Mouse (Mus musculus): ENCODE measurements around the gene Nbl1. TPM values are rescaled to one million over a fixed set of nuclear protein-coding genes. Genes with fewer than 3 reads are reported as not detected.
A peak's percentile ranks its signal among the peaks of the same experiment; 100 is the strongest.

Nbl1 gene
- polyA plus RNA-seq, 1 experiment from 2014 or later: 91.6 TPM

DNA sequence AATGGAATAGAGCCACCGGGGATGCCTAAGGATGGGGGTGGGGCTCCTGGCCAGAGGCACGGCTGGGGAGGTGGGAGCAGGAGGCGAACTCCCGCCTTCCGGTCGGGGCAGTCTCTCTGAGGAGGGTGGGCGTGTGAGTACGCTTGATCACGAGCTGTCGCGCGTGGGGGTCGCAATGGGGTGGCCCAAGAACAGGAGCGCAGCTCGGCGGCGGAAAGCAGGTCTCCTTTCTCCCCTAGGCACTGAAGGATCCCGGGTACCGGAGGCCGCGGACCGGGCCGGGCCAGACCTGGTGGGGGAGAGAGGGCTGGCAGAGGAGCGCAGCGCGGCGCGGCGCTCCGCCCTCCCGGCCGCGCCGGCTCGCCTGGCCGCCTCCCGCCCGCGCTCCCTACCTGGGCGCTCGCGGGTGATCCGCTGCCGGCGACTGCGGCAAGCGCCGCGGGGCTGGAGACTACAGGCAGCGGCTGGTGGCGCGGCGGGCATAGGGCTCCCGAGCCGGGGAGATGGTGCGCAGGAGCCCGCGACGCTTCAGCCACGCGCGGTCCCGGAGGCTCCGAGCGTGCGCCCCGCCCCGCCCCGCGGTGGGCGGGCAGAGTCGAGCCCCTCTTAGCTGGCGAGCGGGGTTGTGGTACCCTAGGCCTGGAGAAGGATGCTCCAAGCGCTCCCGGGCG lies 17.6 kb downstream of the Nbl1 start, which contains the start of gene Htr6:
Htr6 (minus strand) TSS at position 530 of the 671 bp plus-strand sequence.
- Histone ChIP-seq H3K9ac (replicated peaks; ENCODE audit: low read length) (peak within 1 kb of the TSS; percentile 53), H3K9me3 (replicated peaks; ENCODE audit: control insufficient read depth, low read length) (no peaks in the 10 kb centered on the region), H3K36me3 (replicated peaks; ENCODE audit: control insufficient read depth, insufficient read depth, low read depth, low read length) (no peaks in the 10 kb centered on the region), H3K4me3 (ENCODE audit: low read depth, low read length) (peak within 1 kb of the TSS; percentile 58), H3K4me2 (ENCODE audit: low read depth, low read length) (peak within 1 kb of the TSS; percentile 96), H3K27ac (replicated peaks; ENCODE audit: low read depth, low read length) (no peak within 1 kb of the TSS), H3K27me3 (ENCODE audit: control insufficient read depth, insufficient read depth, low read length) (peaks cover 42% of the 10 kb centered on the region), H3K4me1 (ENCODE audit: control insufficient read depth, insufficient read depth, low read length) (0 out of 2 replicates have a peak, but pooled peaks cover 2% of the 10 kb centered on the region)
- WGBS: 1% methylated on average over 70 of the region's 77 CpGs
- 0 out of 2 replicates have a peak, but pooled peaks have one; percentile 32 for ATAC-seq (replicated peaks; ENCODE audit: insufficient number of reproducible peaks, low FRiP score, low TSS enrichment, low read depth)
- DNase-seq (ENCODE audit: low spot score): peak; percentile 47

DNA sequence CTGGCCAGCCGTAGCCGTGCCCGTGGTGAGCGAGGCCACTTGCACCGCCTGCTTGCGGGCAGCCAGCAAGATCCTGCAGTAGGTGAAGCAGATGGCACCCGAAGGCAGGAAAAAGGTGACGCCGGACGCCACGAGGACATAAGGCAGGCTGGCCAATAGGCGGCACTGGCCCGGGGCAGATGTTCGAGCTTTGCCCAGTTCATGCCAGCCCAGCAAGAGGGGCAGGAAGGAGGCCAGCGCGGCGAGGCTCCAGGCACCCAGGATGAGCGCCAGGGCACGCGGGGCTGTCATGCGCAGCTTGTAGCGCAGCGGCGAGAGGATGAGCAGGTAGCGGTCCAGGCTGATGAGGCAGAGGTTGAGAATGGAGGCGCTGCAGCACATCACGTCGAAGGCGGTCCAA lies 18.7 kb downstream of the Nbl1 start:
- H3K27ac ChIP-seq (replicated peaks; ENCODE audit: low read depth, low read length): no peak overlapping the region
- H3K4me2 ChIP-seq (ENCODE audit: low read depth, low read length): peak overlapping the region; percentile 96; the same call in 1 of the 2 replicates
- no peaks in the 10 kb centered on the region for H3K36me3 ChIP-seq (replicated peaks; ENCODE audit: control insufficient read depth, insufficient read depth, low read depth, low read length)
- DNase-seq (ENCODE audit: low spot score): no peak
- H3K4me3 ChIP-seq (ENCODE audit: low read depth, low read length): peak overlapping the region; percentile 58; the same call in 1 of the 2 replicates
- no peak overlapping the region for H3K9ac ChIP-seq (replicated peaks; ENCODE audit: low read length)
- H3K27me3 ChIP-seq (ENCODE audit: control insufficient read depth, insufficient read depth, low read length): peaks cover 42% of the 10 kb centered on the region
- H3K4me1 ChIP-seq (ENCODE audit: control insufficient read depth, insufficient read depth, low read length): 0 out of 2 replicates have a peak, but pooled peaks cover 2% of the 10 kb centered on the region
- H3K9me3 ChIP-seq (replicated peaks; ENCODE audit: control insufficient read depth, low read length): no peaks in the 10 kb centered on the region
- WGBS: 19% methylated on average over 29 of the region's 29 CpGs
- no peak for ATAC-seq (replicated peaks; ENCODE audit: insufficient number of reproducible peaks, low FRiP score, low TSS enrichment, low read depth)

DNA sequence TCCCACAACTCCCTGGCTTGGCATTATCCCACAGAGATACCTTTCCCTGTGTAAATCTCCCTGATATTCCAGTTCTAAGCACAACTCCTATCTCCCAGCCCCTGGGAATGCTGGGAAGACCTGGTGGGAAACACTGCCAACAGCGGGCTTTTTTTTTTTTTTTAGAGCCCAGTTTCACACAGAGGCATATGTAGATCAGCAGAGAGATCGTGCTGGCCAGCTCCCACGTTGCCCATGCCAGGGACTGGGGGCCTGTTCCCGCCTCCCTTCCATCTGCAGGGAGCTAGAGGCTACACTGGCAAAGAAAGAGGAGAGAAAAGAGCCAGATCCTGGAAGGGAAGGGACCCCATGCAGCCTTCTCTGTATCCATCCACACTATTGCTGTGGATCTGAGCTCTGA lies 24.5 kb downstream of the Nbl1 start:
- WGBS: 36% methylated on average over 4 of the region's 4 CpGs
- H3K9ac ChIP-seq (replicated peaks; ENCODE audit: low read length): no peak overlapping the region
- peaks cover 7% of the 10 kb centered on the region for H3K27me3 ChIP-seq (ENCODE audit: control insufficient read depth, insufficient read depth, low read length)
- no peak overlapping the region for H3K27ac ChIP-seq (replicated peaks; ENCODE audit: low read depth, low read length)
- no peaks in the 10 kb centered on the region for H3K36me3 ChIP-seq (replicated peaks; ENCODE audit: control insufficient read depth, insufficient read depth, low read depth, low read length)
- no peak for ATAC-seq (replicated peaks; ENCODE audit: insufficient number of reproducible peaks, low FRiP score, low TSS enrichment, low read depth)
- no peak for DNase-seq (ENCODE audit: low spot score)
- no peak overlapping the region for H3K4me3 ChIP-seq (ENCODE audit: low read depth, low read length)
- H3K4me2 ChIP-seq (ENCODE audit: low read depth, low read length): no peak overlapping the region
- H3K9me3 ChIP-seq (replicated peaks; ENCODE audit: control insufficient read depth, low read length): no peaks in the 10 kb centered on the region
- no peaks in the 10 kb centered on the region for H3K4me1 ChIP-seq (ENCODE audit: control insufficient read depth, insufficient read depth, low read length)

DNA sequence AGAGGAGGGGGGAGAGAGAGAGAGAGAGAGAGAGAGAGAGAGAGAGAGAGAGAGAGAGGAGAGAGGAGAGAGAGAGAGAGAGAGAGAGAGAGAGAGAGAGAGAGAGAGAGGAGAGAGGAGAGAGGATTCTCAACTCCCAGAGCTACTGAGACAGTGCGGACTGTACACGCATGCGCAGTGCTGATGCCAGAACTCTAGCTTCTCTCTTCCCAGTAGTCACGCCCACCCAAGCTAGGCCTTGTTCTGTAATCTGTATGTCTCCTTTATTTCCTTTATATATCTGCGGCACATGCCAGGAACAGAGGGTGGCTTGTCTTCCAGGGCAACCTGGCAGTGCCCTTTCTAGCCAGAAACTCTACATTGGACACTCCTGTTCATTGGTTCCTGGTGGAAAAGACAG lies 28.0 kb downstream of the Nbl1 start:
- 92% methylated on average over 5 of the region's 5 CpGs for WGBS
- Histone ChIP-seq H3K27ac (replicated peaks; ENCODE audit: low read depth, low read length) (no peak overlapping the region), H3K27me3 (ENCODE audit: control insufficient read depth, insufficient read depth, low read length) (no peaks in the 10 kb centered on the region), H3K4me3 (ENCODE audit: low read depth, low read length) (no peak overlapping the region), H3K9ac (replicated peaks; ENCODE audit: low read length) (no peak overlapping the region), H3K36me3 (replicated peaks; ENCODE audit: control insufficient read depth, insufficient read depth, low read depth, low read length) (no peaks in the 10 kb centered on the region), H3K4me2 (ENCODE audit: low read depth, low read length) (no peak overlapping the region), H3K9me3 (replicated peaks; ENCODE audit: control insufficient read depth, low read length) (no peaks in the 10 kb centered on the region), H3K4me1 (ENCODE audit: control insufficient read depth, insufficient read depth, low read length) (no peaks in the 10 kb centered on the region)
- no peak for ATAC-seq (replicated peaks; ENCODE audit: insufficient number of reproducible peaks, low FRiP score, low TSS enrichment, low read depth)
- DNase-seq (ENCODE audit: low spot score): no peak

DNA sequence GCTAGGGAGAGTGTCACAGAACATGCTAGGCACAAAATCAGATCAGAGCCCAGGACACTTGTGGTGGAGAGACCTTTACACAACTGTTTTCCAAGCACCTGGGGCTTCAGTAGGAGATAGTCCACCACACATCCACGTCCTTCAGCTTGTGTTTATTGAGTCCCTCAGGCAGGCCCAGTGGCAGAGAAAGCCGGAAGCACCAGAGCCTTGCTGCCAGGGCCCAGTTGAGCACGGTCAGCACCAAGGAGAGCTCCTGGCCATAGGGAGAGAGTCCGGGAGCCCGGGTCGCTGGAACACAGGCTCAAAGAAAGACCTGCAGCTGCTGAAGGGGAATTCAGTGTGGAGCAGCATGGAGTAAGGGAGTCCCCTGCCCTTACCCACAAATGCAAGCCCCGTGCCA lies 33.2 kb downstream of the Nbl1 start:
- no peak for ATAC-seq (replicated peaks; ENCODE audit: insufficient number of reproducible peaks, low FRiP score, low TSS enrichment, low read depth)
- Histone ChIP-seq H3K9me3 (replicated peaks; ENCODE audit: control insufficient read depth, low read length) (no peaks in the 10 kb centered on the region), H3K36me3 (replicated peaks; ENCODE audit: control insufficient read depth, insufficient read depth, low read depth, low read length) (no peaks in the 10 kb centered on the region), H3K4me3 (ENCODE audit: low read depth, low read length) (no peak overlapping the region), H3K4me2 (ENCODE audit: low read depth, low read length) (no peak overlapping the region), H3K27me3 (ENCODE audit: control insufficient read depth, insufficient read depth, low read length) (no peaks in the 10 kb centered on the region), H3K27ac (replicated peaks; ENCODE audit: low read depth, low read length) (no peak overlapping the region), H3K4me1 (ENCODE audit: control insufficient read depth, insufficient read depth, low read length) (no peaks in the 10 kb centered on the region), H3K9ac (replicated peaks; ENCODE audit: low read length) (no peak overlapping the region)
- DNase-seq (ENCODE audit: low spot score): peak; percentile 83
- WGBS: 8% methylated on average over 7 of the region's 7 CpGs

DNA sequence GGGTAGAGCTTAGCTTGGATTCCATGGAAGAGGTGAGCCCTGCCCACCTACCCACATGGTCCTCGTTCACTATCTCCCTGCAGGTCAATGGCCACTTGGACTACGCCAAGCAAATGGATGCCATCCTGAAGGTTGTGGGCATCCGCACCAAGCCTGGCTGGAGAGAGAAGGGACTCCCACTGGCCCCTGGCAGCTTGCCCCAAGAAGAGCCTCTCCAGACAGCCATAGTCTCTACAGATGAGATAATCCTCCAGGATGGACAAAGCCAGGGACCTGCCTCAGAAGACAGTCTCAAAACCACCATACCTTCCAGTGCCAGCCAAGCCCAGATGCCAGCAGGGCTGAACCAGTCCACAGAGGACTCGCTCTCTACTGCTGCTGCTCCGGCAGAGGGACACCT lies 34.8 kb downstream of the Nbl1 start:
- H3K9me3 ChIP-seq (replicated peaks; ENCODE audit: control insufficient read depth, low read length): no peaks in the 10 kb centered on the region
- H3K4me2 ChIP-seq (ENCODE audit: low read depth, low read length): no peak overlapping the region
- no peak overlapping the region for H3K4me3 ChIP-seq (ENCODE audit: low read depth, low read length)
- H3K9ac ChIP-seq (replicated peaks; ENCODE audit: low read length): no peak overlapping the region
- H3K36me3 ChIP-seq (replicated peaks; ENCODE audit: control insufficient read depth, insufficient read depth, low read depth, low read length): no peaks in the 10 kb centered on the region
- DNase-seq (ENCODE audit: low spot score): no peak
- H3K4me1 ChIP-seq (ENCODE audit: control insufficient read depth, insufficient read depth, low read length): no peaks in the 10 kb centered on the region
- H3K27me3 ChIP-seq (ENCODE audit: control insufficient read depth, insufficient read depth, low read length): no peaks in the 10 kb centered on the region
- 87% methylated on average over 5 of the region's 5 CpGs for WGBS
- H3K27ac ChIP-seq (replicated peaks; ENCODE audit: low read depth, low read length): no peak overlapping the region
- ATAC-seq (replicated peaks; ENCODE audit: insufficient number of reproducible peaks, low FRiP score, low TSS enrichment, low read depth): no peak

DNA sequence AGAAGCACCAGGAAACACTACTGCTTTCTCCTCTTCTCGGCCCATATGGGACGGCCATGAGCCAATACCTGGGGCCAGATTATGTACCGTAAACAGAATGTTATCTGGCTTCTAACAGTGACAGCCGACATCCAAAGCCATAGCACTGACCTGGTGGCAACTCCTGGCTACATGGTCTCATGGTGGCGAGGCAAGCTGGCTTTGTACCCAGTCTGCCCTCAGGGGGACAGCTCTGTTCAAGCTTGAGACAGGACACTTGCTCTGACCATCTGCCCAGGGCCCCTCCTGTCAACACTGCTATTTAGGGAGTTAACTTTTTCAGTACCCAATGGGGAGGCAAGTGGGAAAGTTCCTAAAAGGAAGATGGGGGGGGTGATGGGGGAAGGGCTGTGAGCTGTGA lies 35.5 kb downstream of the Nbl1 start:
- no peak overlapping the region for H3K9ac ChIP-seq (replicated peaks; ENCODE audit: low read length)
- H3K4me2 ChIP-seq (ENCODE audit: low read depth, low read length): no peak overlapping the region
- no peak overlapping the region for H3K27ac ChIP-seq (replicated peaks; ENCODE audit: low read depth, low read length)
- no peaks in the 10 kb centered on the region for H3K36me3 ChIP-seq (replicated peaks; ENCODE audit: control insufficient read depth, insufficient read depth, low read depth, low read length)
- DNase-seq (ENCODE audit: low spot score) (no peak), ATAC-seq (replicated peaks; ENCODE audit: insufficient number of reproducible peaks, low FRiP score, low TSS enrichment, low read depth) (no peak)
- H3K27me3 ChIP-seq (ENCODE audit: control insufficient read depth, insufficient read depth, low read length): no peaks in the 10 kb centered on the region
- WGBS: 72% methylated on average over 5 of the region's 5 CpGs
- H3K4me3 ChIP-seq (ENCODE audit: low read depth, low read length): no peak overlapping the region
- no peaks in the 10 kb centered on the region for H3K4me1 ChIP-seq (ENCODE audit: control insufficient read depth, insufficient read depth, low read length)
- H3K9me3 ChIP-seq (replicated peaks; ENCODE audit: control insufficient read depth, low read length): no peaks in the 10 kb centered on the region

DNA sequence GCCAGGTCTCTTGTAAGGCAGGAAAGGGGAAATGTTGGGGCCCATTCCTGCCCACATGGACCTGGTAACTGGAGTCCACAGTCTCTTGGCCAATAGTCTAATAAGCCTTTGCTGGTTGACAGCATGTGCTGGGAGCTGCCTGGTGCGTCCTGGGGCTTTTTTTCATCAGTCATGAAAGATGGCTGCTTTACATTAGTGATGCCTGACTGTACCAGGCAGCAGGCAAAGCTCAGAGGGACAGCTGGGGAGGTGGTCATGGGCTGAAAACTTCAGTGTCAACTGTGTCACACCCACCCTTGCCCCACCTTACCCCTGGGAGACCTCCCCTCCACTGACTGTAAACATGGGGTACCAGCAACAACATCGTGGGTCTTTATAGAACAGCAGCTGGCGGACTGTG lies 37.0 kb downstream of the Nbl1 start:
- Histone ChIP-seq H3K4me3 (ENCODE audit: low read depth, low read length) (no peak overlapping the region), H3K9me3 (replicated peaks; ENCODE audit: control insufficient read depth, low read length) (no peaks in the 10 kb centered on the region), H3K4me1 (ENCODE audit: control insufficient read depth, insufficient read depth, low read length) (no peaks in the 10 kb centered on the region), H3K4me2 (ENCODE audit: low read depth, low read length) (no peak overlapping the region), H3K27ac (replicated peaks; ENCODE audit: low read depth, low read length) (no peak overlapping the region), H3K36me3 (replicated peaks; ENCODE audit: control insufficient read depth, insufficient read depth, low read depth, low read length) (no peaks in the 10 kb centered on the region), H3K9ac (replicated peaks; ENCODE audit: low read length) (no peak overlapping the region), H3K27me3 (ENCODE audit: control insufficient read depth, insufficient read depth, low read length) (no peaks in the 10 kb centered on the region)
- ATAC-seq (replicated peaks; ENCODE audit: insufficient number of reproducible peaks, low FRiP score, low TSS enrichment, low read depth) (no peak), DNase-seq (ENCODE audit: low spot score) (no peak)
- WGBS: 77% methylated on average over 3 of the region's 3 CpGs

Measured in embryonic facial prominence, embryonic 11.5 days (tissue).